In genomic region chr2:75645251-75645650, GRCm38 (mm10) we compare ENCODE assay signal across 23 mouse cellular contexts.
"Had no signal": no experiment of that assay in that cellular context is flagged by ENCODE, and none has a peak within 500 bp of the region (broad histone marks: within the 10 kb centered on the region; RNA-seq: fewer than 3 reads in every experiment).

No protein-coding gene starts in this region.

- H3K9me3 ChIP-seq: limb, embryonic 12.5 days; limb, embryonic 15.5 days; midbrain, embryonic 12.5 days; midbrain, embryonic 15.5 days; neural tube, embryonic 12.5 days; neural tube, embryonic 15.5 days had no signal

- H3K27ac ChIP-seq: kidney, postnatal 0 days; layer of hippocampus, adult 2 months; limb, embryonic 12.5 days; limb, embryonic 15.5 days; liver, embryonic 14.5 days; macrophage; midbrain, embryonic 12.5 days; midbrain, embryonic 15.5 days; neural tube, embryonic 12.5 days; neural tube, embryonic 15.5 days; stomach, postnatal 0 days had no signal

- DNase-seq: kidney, adult 2 months; layer of hippocampus, adult 9-11 months; liver, postnatal 0 days; lung, embryonic 14.5 days; right cerebral cortex, adult 18-20 months; right cerebral cortex, postnatal 14 days; right cerebral cortex, postnatal 4 days; thymus, adult 2 months; thymus, postnatal 25 days had no signal

- H3K4me2 ChIP-seq: limb, embryonic 12.5 days; limb, embryonic 15.5 days; liver, embryonic 11.5 days; lung, embryonic 14.5 days; midbrain, embryonic 12.5 days; midbrain, embryonic 15.5 days; neural tube, embryonic 12.5 days; neural tube, embryonic 15.5 days had no signal

- H3K9ac ChIP-seq: limb, embryonic 12.5 days; limb, embryonic 15.5 days; liver, embryonic 14.5 days; liver, postnatal 0 days; lung, embryonic 14.5 days; midbrain, embryonic 12.5 days; midbrain, embryonic 15.5 days; neural tube, embryonic 12.5 days; neural tube, embryonic 15.5 days had no signal

- H3K4me1 ChIP-seq: midbrain, embryonic 12.5 days; midbrain, embryonic 15.5 days; neural tube, embryonic 12.5 days; neural tube, embryonic 15.5 days had no signal

- H3K36me3 ChIP-seq: limb, embryonic 12.5 days; limb, embryonic 15.5 days; midbrain, embryonic 12.5 days; midbrain, embryonic 15.5 days; neural tube, embryonic 12.5 days; neural tube, embryonic 15.5 days had no signal

- ATAC-seq: intestine, postnatal 0 days; liver, postnatal 0 days; lung, postnatal 0 days; midbrain, embryonic 15.5 days had no signal

- H3K4me3 ChIP-seq: layer of hippocampus, adult 2 months; limb, embryonic 12.5 days; limb, embryonic 15.5 days; midbrain, embryonic 12.5 days; midbrain, embryonic 15.5 days; neural tube, embryonic 12.5 days; neural tube, embryonic 15.5 days had no signal

- H3K27me3 ChIP-seq: limb, embryonic 12.5 days; limb, embryonic 15.5 days; midbrain, embryonic 12.5 days; midbrain, embryonic 15.5 days; neural tube, embryonic 12.5 days; neural tube, embryonic 15.5 days had no signal
